Mouse (Mus musculus) embryonic facial prominence, embryonic 12.5 days (tissue): ENCODE measurements around the gene Slco3a1. TPM values are rescaled to one million over a fixed set of nuclear protein-coding genes. Genes with fewer than 3 reads are reported as not detected.

ENCODE experiments used
- ATAC-seq: fragments of 200-750 bp; cut with Nextera tagmentation; 2 replicates; pipeline ENCODE4 v1.8.0; 2017; ENCODE audit not compliant: insufficient number of reproducible peaks, insufficient read depth, low FRiP score, low TSS enrichment
- H3K27ac ChIP-seq: fragments of 300-500 bp; sonication (generic); 2 replicates; pipeline ENCODE4 v1.5.1; 2016; ENCODE audit warnings: mild to moderate bottlenecking
- H3K27me3 ChIP-seq: fragments of 300-500 bp; sonication (generic); 2 replicates; pipeline ENCODE4 v1.6.1; 2016; ENCODE audit warnings: mild to moderate bottlenecking, moderate library complexity
- H3K36me3 ChIP-seq: fragments of 300-500 bp; sonication (generic); 2 replicates; pipeline ENCODE4 v1.6.1; 2016; ENCODE audit warnings: mild to moderate bottlenecking
- H3K4me1 ChIP-seq: fragments of 300-500 bp; sonication (generic); 2 replicates; pipeline ENCODE4 v1.6.1; 2016
- H3K4me2 ChIP-seq: fragments of 300-500 bp; sonication (generic); replicated peaks from 2 replicates; pipeline ENCODE4 v1.6.1; 2016; ENCODE audit warnings: mild to moderate bottlenecking, moderate library complexity
- H3K4me3 ChIP-seq: fragments of 300-500 bp; sonication (generic); 2 replicates; pipeline ENCODE4 v1.5.1; 2016; ENCODE audit warnings: mild to moderate bottlenecking
- H3K9ac ChIP-seq: fragments of 300-500 bp; sonication (generic); 2 replicates; pipeline ENCODE4 v1.6.1; 2016; ENCODE audit warnings: mild to moderate bottlenecking, moderate library complexity
- H3K9me3 ChIP-seq: fragments of 300-500 bp; sonication (generic); 2 replicates; pipeline ENCODE4 v1.6.1; 2016; ENCODE audit warnings: mild to moderate bottlenecking, moderate library complexity
- WGBS: fragments of 180-500 bp; shearing (Covaris S2); methylation state at CpG from one replicate; pipeline ENCODE4 v1.1.7; 2016; 5-methylcytosine and 5-hydroxymethylcytosine counted together
- polyA plus RNA-seq: library from polyadenylated mRNA; unstranded; fragments of >200 nt; fragmentation: Nextera tagmentation; extraction: Ambion mirVana; gene quantifications from 2 replicates; pipeline ENCODE4 v1.2.1, GENCODE M21; 2016

The Slco3a1 gene
- polyA plus RNA-seq, 1 experiment from 2014 or later: 11.9 TPM

GRCm38 (mm10) chr7:74484024-74484385, 70.6 kb downstream of the Slco3a1 start:
- no peak overlapping the region for H3K4me3 ChIP-seq
- WGBS: 95% methylated on average over 2 of the region's 2 CpGs
- peaks cover 6% of the 10 kb centered on the region for H3K4me1 ChIP-seq
- no peaks in the 10 kb centered on the region for H3K27me3 ChIP-seq
- H3K9me3 ChIP-seq: no peaks in the 10 kb centered on the region
- no peak overlapping the region for H3K4me2 ChIP-seq
- no peak for ATAC-seq
- no peaks in the 10 kb centered on the region for H3K36me3 ChIP-seq
- no peak overlapping the region for H3K9ac ChIP-seq
- no peak overlapping the region for H3K27ac ChIP-seq

GRCm38 (mm10) chr7:74483294-74484023, 71.1 kb downstream of the Slco3a1 start:
- Histone ChIP-seq H3K36me3 (no peaks in the 10 kb centered on the region), H3K9ac (no peak overlapping the region), H3K4me1 (peaks cover 6% of the 10 kb centered on the region), H3K27ac (no peak overlapping the region), H3K4me3 (no peak overlapping the region), H3K9me3 (no peaks in the 10 kb centered on the region), H3K4me2 (no peak overlapping the region), H3K27me3 (no peaks in the 10 kb centered on the region)
- WGBS: 83% methylated on average over 3 of the region's 3 CpGs
- no peak for ATAC-seq

GRCm38 (mm10) chr7:74471740-74472139, 82.8 kb downstream of the Slco3a1 start:
- no peaks in the 10 kb centered on the region for H3K36me3 ChIP-seq
- H3K4me1 ChIP-seq: no peaks in the 10 kb centered on the region
- ATAC-seq: no peak
- H3K4me2 ChIP-seq: no peak overlapping the region
- H3K9me3 ChIP-seq: no peaks in the 10 kb centered on the region
- no peak overlapping the region for H3K27ac ChIP-seq
- 83% methylated on average over 7 of the region's 7 CpGs for WGBS
- no peak overlapping the region for H3K4me3 ChIP-seq
- no peaks in the 10 kb centered on the region for H3K27me3 ChIP-seq
- H3K9ac ChIP-seq: no peak overlapping the region

- 70% methylated on average over 4 of the region's 4 CpGs for WGBS
- H3K4me3 ChIP-seq: no peak overlapping the region
- H3K9ac ChIP-seq: no peak overlapping the region
- no peaks in the 10 kb centered on the region for H3K4me1 ChIP-seq
- ATAC-seq: no peak
- H3K27me3 ChIP-seq: no peaks in the 10 kb centered on the region
- no peak overlapping the region for H3K4me2 ChIP-seq
- H3K27ac ChIP-seq: no peak overlapping the region
- H3K9me3 ChIP-seq: no peaks in the 10 kb centered on the region
- no peaks in the 10 kb centered on the region for H3K36me3 ChIP-seq
Measured at GRCm38 (mm10) chr7:74466886-74467285, 87.7 kb downstream of the Slco3a1 start.

- H3K27ac ChIP-seq: no peak overlapping the region
- WGBS: 78% methylated on average over 7 of the region's 7 CpGs
- H3K9me3 ChIP-seq: no peaks in the 10 kb centered on the region
Measured at GRCm38 (mm10) chr7:74464638-74465037, 89.9 kb downstream of the Slco3a1 start.

GRCm38 (mm10) chr7:74462451-74462850, 92.1 kb downstream of the Slco3a1 start:
- WGBS: 61% methylated on average over 4 of the region's 4 CpGs
- Histone ChIP-seq H3K9me3 (no peaks in the 10 kb centered on the region), H3K4me3 (no peak overlapping the region), H3K27ac (no peak overlapping the region), H3K9ac (no peak overlapping the region), H3K4me2 (no peak overlapping the region), H3K27me3 (no peaks in the 10 kb centered on the region), H3K36me3 (no peaks in the 10 kb centered on the region), H3K4me1 (0 out of 2 replicates have a peak, but pooled peaks cover 2% of the 10 kb centered on the region)
- no peak for ATAC-seq

More at GRCm38 (mm10) chr7:74464638-74465037, 89.9 kb downstream of the Slco3a1 start:
- H3K9ac ChIP-seq: no peak overlapping the region
- no peaks in the 10 kb centered on the region for H3K27me3 ChIP-seq
- no peak overlapping the region for H3K4me3 ChIP-seq
- H3K4me2 ChIP-seq: no peak overlapping the region
- no peaks in the 10 kb centered on the region for H3K4me1 ChIP-seq
- ATAC-seq: no peak
- no peaks in the 10 kb centered on the region for H3K36me3 ChIP-seq

- no peaks in the 10 kb centered on the region for H3K27me3 ChIP-seq
- no peak overlapping the region for H3K4me3 ChIP-seq
- H3K9me3 ChIP-seq: no peaks in the 10 kb centered on the region
- ATAC-seq: no peak
- WGBS: 72% methylated on average over 5 of the region's 5 CpGs
- H3K27ac ChIP-seq: no peak overlapping the region
- no peaks in the 10 kb centered on the region for H3K36me3 ChIP-seq
- H3K4me1 ChIP-seq: 0 out of 2 replicates have a peak, but pooled peaks cover 2% of the 10 kb centered on the region
- no peak overlapping the region for H3K4me2 ChIP-seq
- H3K9ac ChIP-seq: no peak overlapping the region
Measured at GRCm38 (mm10) chr7:74461736-74462135, 92.8 kb downstream of the Slco3a1 start.

GRCm38 (mm10) chr7:74461146-74461545, 93.4 kb downstream of the Slco3a1 start:
- WGBS: 88% methylated on average over 1 of the region's 1 CpGs
- H3K4me2 ChIP-seq: no peak overlapping the region
- no peaks in the 10 kb centered on the region for H3K36me3 ChIP-seq
- no peaks in the 10 kb centered on the region for H3K9me3 ChIP-seq
- ATAC-seq: no peak
- H3K27me3 ChIP-seq: no peaks in the 10 kb centered on the region
- H3K4me1 ChIP-seq: 0 out of 2 replicates have a peak, but pooled peaks cover 2% of the 10 kb centered on the region
- H3K27ac ChIP-seq: no peak overlapping the region
- no peak overlapping the region for H3K4me3 ChIP-seq
- H3K9ac ChIP-seq: no peak overlapping the region

GRCm38 (mm10) chr7:74459812-74460211, 94.8 kb downstream of the Slco3a1 start:
- H3K4me1 ChIP-seq: 0 out of 2 replicates have a peak, but pooled peaks cover 2% of the 10 kb centered on the region
- H3K4me3 ChIP-seq: no peak overlapping the region
- H3K27me3 ChIP-seq: no peaks in the 10 kb centered on the region
- H3K9me3 ChIP-seq: no peaks in the 10 kb centered on the region
- no peak overlapping the region for H3K9ac ChIP-seq
- no peak overlapping the region for H3K4me2 ChIP-seq
- H3K36me3 ChIP-seq: no peaks in the 10 kb centered on the region
- no peak for ATAC-seq
- WGBS: 78% methylated on average over 3 of the region's 3 CpGs
- no peak overlapping the region for H3K27ac ChIP-seq

GRCm38 (mm10) chr7:74459277-74459676, 95.3 kb downstream of the Slco3a1 start:
- 68% methylated on average over 5 of the region's 5 CpGs for WGBS
- Histone ChIP-seq H3K27ac (no peak overlapping the region), H3K9me3 (no peaks in the 10 kb centered on the region), H3K9ac (no peak overlapping the region), H3K4me3 (no peak overlapping the region), H3K4me2 (no peak overlapping the region), H3K27me3 (no peaks in the 10 kb centered on the region), H3K36me3 (no peaks in the 10 kb centered on the region), H3K4me1 (0 out of 2 replicates have a peak, but pooled peaks cover 2% of the 10 kb centered on the region)
- no peak for ATAC-seq

GRCm38 (mm10) chr7:74458475-74459221, 95.9 kb downstream of the Slco3a1 start:
- no peak overlapping the region for H3K9ac ChIP-seq
- H3K4me2 ChIP-seq: no peak overlapping the region
- peak overlapping the region; percentile 41; the same call in 1 of the 2 replicates for H3K27ac ChIP-seq
- no peak overlapping the region for H3K4me3 ChIP-seq
- no peaks in the 10 kb centered on the region for H3K27me3 ChIP-seq
- H3K36me3 ChIP-seq: no peaks in the 10 kb centered on the region
- ATAC-seq: no peak
- 0 out of 2 replicates have a peak, but pooled peaks cover 2% of the 10 kb centered on the region for H3K4me1 ChIP-seq
- WGBS: 70% methylated on average over 8 of the region's 8 CpGs
- no peaks in the 10 kb centered on the region for H3K9me3 ChIP-seq
